ENCODE assay signal across 9 mouse cellular contexts in the genomic region with DNA sequence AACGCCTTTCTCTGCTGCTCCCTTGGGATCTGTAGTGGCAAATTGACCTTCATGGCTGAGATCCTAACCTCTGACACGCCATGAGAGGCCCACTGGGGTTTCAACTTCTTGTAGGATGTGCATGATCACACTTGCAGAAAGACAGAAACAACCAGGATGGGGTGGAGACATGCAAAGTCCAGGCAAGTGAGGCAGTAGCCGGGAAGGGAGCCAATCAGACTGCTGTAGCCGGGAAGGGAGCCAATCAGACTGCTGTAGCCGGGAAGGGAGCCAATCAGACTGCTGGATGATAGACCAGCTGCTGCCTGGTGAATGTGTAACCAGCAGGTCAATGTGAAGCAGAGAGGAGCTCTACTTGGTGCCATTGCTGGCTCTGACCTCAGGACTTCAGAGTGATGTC. TPM values are rescaled to one million over a fixed set of nuclear protein-coding genes. Genes with fewer than 3 reads are reported as not detected.
DNase-seq lines count a peak whose midpoint lies in the region; ATAC-seq lines count a peak whose summit lies in the region.
"Had no signal": no experiment of that assay in that cellular context is flagged by ENCODE, and none has a peak within 500 bp of the region (broad histone marks: within the 10 kb centered on the region; RNA-seq: fewer than 3 reads in every experiment).

No protein-coding gene starts in this region.

- no peak overlapping the region for H3K27ac ChIP-seq in embryonic facial prominence, embryonic 11.5 days (replicated peaks; ENCODE audit: low read depth, low read length)
- no peak overlapping the region for H3K27ac ChIP-seq in embryonic facial prominence, embryonic 10.5 days (replicated peaks)
- no peak overlapping the region for H3K27ac ChIP-seq in midbrain, embryonic 15.5 days
- no peak overlapping the region for H3K27ac ChIP-seq in midbrain, embryonic 14.5 days (replicated peaks; ENCODE audit: low read depth, low read length)
- H3K27ac ChIP-seq in intestine, embryonic 15.5 days = no peak overlapping the region
- H3K27ac ChIP-seq: stomach, embryonic 15.5 days had no signal

- DNase-seq in embryonic facial prominence, embryonic 11.5 days (ENCODE audit: low spot score) = no peak
- DNase-seq in embryonic facial prominence, embryonic 10.5 days (ENCODE audit: low spot score) = no peak
- no peak for DNase-seq in midbrain, embryonic 14.5 days
- peak; percentile 32 for DNase-seq in lung, postnatal 36 days
- DNase-seq in urinary bladder, adult 2 months (ENCODE audit: low spot score) = no peak
- DNase-seq in layer of hippocampus, adult 9-10 months (ENCODE audit: low spot score) = no peak

- no peaks in the 10 kb centered on the region for H3K9me3 ChIP-seq in embryonic facial prominence, embryonic 11.5 days (replicated peaks; ENCODE audit: control insufficient read depth, low read length)
- no peaks in the 10 kb centered on the region for H3K9me3 ChIP-seq in embryonic facial prominence, embryonic 10.5 days
- H3K9me3 ChIP-seq in midbrain, embryonic 15.5 days = no peaks in the 10 kb centered on the region
- no peaks in the 10 kb centered on the region for H3K9me3 ChIP-seq in midbrain, embryonic 14.5 days (ENCODE audit: control insufficient read depth, low read length)
- no peaks in the 10 kb centered on the region for H3K9me3 ChIP-seq in intestine, embryonic 15.5 days
- H3K9me3 ChIP-seq: stomach, embryonic 15.5 days had no signal

- no peak overlapping the region for H3K4me2 ChIP-seq in embryonic facial prominence, embryonic 11.5 days (ENCODE audit: low read depth, low read length)
- no peak overlapping the region for H3K4me2 ChIP-seq in midbrain, embryonic 15.5 days
- no peak overlapping the region for H3K4me2 ChIP-seq in midbrain, embryonic 14.5 days (ENCODE audit: low read length)
- no peak overlapping the region for H3K4me2 ChIP-seq in intestine, embryonic 15.5 days (replicated peaks)
- H3K4me2 ChIP-seq: stomach, embryonic 15.5 days had no signal

- no peaks in the 10 kb centered on the region for H3K27me3 ChIP-seq in embryonic facial prominence, embryonic 11.5 days (ENCODE audit: control insufficient read depth, insufficient read depth, low read length)
- H3K27me3 ChIP-seq in embryonic facial prominence, embryonic 10.5 days (replicated peaks; ENCODE audit: low read depth, poor library complexity, severe bottlenecking) = no peaks in the 10 kb centered on the region
- H3K27me3 ChIP-seq in midbrain, embryonic 15.5 days (replicated peaks) = no peaks in the 10 kb centered on the region; the same call in 1 of the 2 replicates
- H3K27me3 ChIP-seq in midbrain, embryonic 14.5 days (ENCODE audit: control insufficient read depth, insufficient read depth, low read length) = no peaks in the 10 kb centered on the region
- H3K27me3 ChIP-seq in intestine, embryonic 15.5 days (replicated peaks) = no peaks in the 10 kb centered on the region
- H3K27me3 ChIP-seq: stomach, embryonic 15.5 days had no signal

- H3K9ac ChIP-seq in embryonic facial prominence, embryonic 11.5 days (replicated peaks; ENCODE audit: low read length) = no peak overlapping the region
- H3K9ac ChIP-seq in midbrain, embryonic 15.5 days = no peak overlapping the region
- H3K9ac ChIP-seq in midbrain, embryonic 14.5 days (replicated peaks; ENCODE audit: low read length) = no peak overlapping the region
- no peak overlapping the region for H3K9ac ChIP-seq in intestine, embryonic 15.5 days
- H3K9ac ChIP-seq: stomach, embryonic 15.5 days had no signal

- ATAC-seq in embryonic facial prominence, embryonic 11.5 days (replicated peaks; ENCODE audit: insufficient number of reproducible peaks, low FRiP score, low TSS enrichment, low read depth) = peak; percentile 52; the same call in 1 of the 2 replicates
- 0 out of 2 replicates have a peak, but pooled peaks have one; percentile 37 for ATAC-seq in midbrain, embryonic 15.5 days (replicated peaks)
- ATAC-seq in midbrain, embryonic 14.5 days (ENCODE audit: low FRiP score, low TSS enrichment) = no peak
- ATAC-seq in intestine, embryonic 15.5 days = peak; percentile 59; the same call in 1 of the 2 replicates

- H3K36me3 ChIP-seq in embryonic facial prominence, embryonic 11.5 days (replicated peaks; ENCODE audit: control insufficient read depth, insufficient read depth, low read depth, low read length) = no peaks in the 10 kb centered on the region
- H3K36me3 ChIP-seq in embryonic facial prominence, embryonic 10.5 days (replicated peaks) = peaks cover 8% of the 10 kb centered on the region
- peaks cover 4% of the 10 kb centered on the region for H3K36me3 ChIP-seq in midbrain, embryonic 15.5 days (replicated peaks)
- H3K36me3 ChIP-seq in midbrain, embryonic 14.5 days (ENCODE audit: control insufficient read depth, insufficient read depth, low read length) = peaks cover 1% of the 10 kb centered on the region
- no peaks in the 10 kb centered on the region for H3K36me3 ChIP-seq in intestine, embryonic 15.5 days

- no peak overlapping the region for H3K4me3 ChIP-seq in embryonic facial prominence, embryonic 11.5 days (ENCODE audit: low read depth, low read length)
- H3K4me3 ChIP-seq in embryonic facial prominence, embryonic 10.5 days = no peak overlapping the region
- H3K4me3 ChIP-seq in midbrain, embryonic 15.5 days = no peak overlapping the region
- no peak overlapping the region for H3K4me3 ChIP-seq in midbrain, embryonic 14.5 days (replicated peaks; ENCODE audit: low read depth, low read length)
- no peak overlapping the region for H3K4me3 ChIP-seq in intestine, embryonic 15.5 days (replicated peaks)
- H3K4me3 ChIP-seq: stomach, embryonic 15.5 days had no signal

- H3K4me1 ChIP-seq in embryonic facial prominence, embryonic 11.5 days (ENCODE audit: control insufficient read depth, insufficient read depth, low read length) = no peaks in the 10 kb centered on the region
- H3K4me1 ChIP-seq in embryonic facial prominence, embryonic 10.5 days = peaks cover 3% of the 10 kb centered on the region; the same call in 1 of the 2 replicates
- no peaks in the 10 kb centered on the region for H3K4me1 ChIP-seq in midbrain, embryonic 15.5 days
- no peaks in the 10 kb centered on the region for H3K4me1 ChIP-seq in midbrain, embryonic 14.5 days (ENCODE audit: control insufficient read depth, insufficient read depth, low read length)
- no peaks in the 10 kb centered on the region for H3K4me1 ChIP-seq in intestine, embryonic 15.5 days (replicated peaks)
- H3K4me1 ChIP-seq: stomach, embryonic 15.5 days had no signal

- 77% methylated on average over 5 of the region's 5 CpGs for WGBS in embryonic facial prominence, embryonic 11.5 days
- WGBS in embryonic facial prominence, embryonic 10.5 days = 73% methylated on average over 5 of the region's 5 CpGs
- WGBS in midbrain, embryonic 15.5 days = 81% methylated on average over 5 of the region's 5 CpGs
- WGBS in midbrain, embryonic 14.5 days = 82% methylated on average over 5 of the region's 5 CpGs
- WGBS in intestine, embryonic 15.5 days = 89% methylated on average over 5 of the region's 5 CpGs

RNA-seq across cellular contexts. Expression of gene Plk2, which starts 11.3 kb away (rescaled TPM):
- polyA plus RNA-seq in embryonic facial prominence, embryonic 11.5 days (2014; fragmentation: Nextera tagmentation; extraction: Ambion mirVana) = 152 and 155 TPM in 2 replicates
- polyA plus RNA-seq in embryonic facial prominence, embryonic 10.5 days (2016; fragmentation: Nextera tagmentation; extraction: Ambion mirVana) = 64.8 and 87.8 TPM in 2 replicates
- 154 and 173 TPM in 2 replicates for polyA plus RNA-seq in midbrain, embryonic 15.5 days (2015; fragmentation: Nextera tagmentation; extraction: Ambion mirVana)
- 147 and 196 TPM in 2 replicates for polyA plus RNA-seq in midbrain, embryonic 14.5 days (2014; fragmentation: Nextera tagmentation; extraction: Ambion mirVana)
- 71.0 and 72.1 TPM in 2 replicates for polyA plus RNA-seq in intestine, embryonic 15.5 days (2015; fragmentation: Nextera tagmentation; extraction: Ambion mirVana)
- 27.9 and 28.3 TPM in 2 replicates for polyA plus RNA-seq in urinary bladder, adult 2 months (2012; rRNA removed)

RNA-seq across cellular contexts. Expression of gene Gapt, which starts 49.2 kb away (rescaled TPM):
- 0.36 and 0.40 TPM in 2 replicates for polyA plus RNA-seq in embryonic facial prominence, embryonic 11.5 days (2014; fragmentation: Nextera tagmentation; extraction: Ambion mirVana)
- 0.14 and 0.27 TPM in 2 replicates for polyA plus RNA-seq in embryonic facial prominence, embryonic 10.5 days (2016; fragmentation: Nextera tagmentation; extraction: Ambion mirVana)
- polyA plus RNA-seq in midbrain, embryonic 15.5 days (2015; fragmentation: Nextera tagmentation; extraction: Ambion mirVana) = 0.08 TPM in 1 of 2 replicates, not detected in the other
- polyA plus RNA-seq in midbrain, embryonic 14.5 days (2014; fragmentation: Nextera tagmentation; extraction: Ambion mirVana) = 0.11 TPM in 1 of 2 replicates, not detected in the other
- 0.23 and 0.59 TPM in 2 replicates for polyA plus RNA-seq in intestine, embryonic 15.5 days (2015; fragmentation: Nextera tagmentation; extraction: Ambion mirVana)
- 0.83 and 1.1 TPM in 2 replicates for polyA plus RNA-seq in urinary bladder, adult 2 months (2012; rRNA removed)
